Mouse (Mus musculus) T-helper 1 cell (primary cell): ENCODE results near the gene Errfi1.

Experiments used
- in situ Hi-C: fragments of 300-600 bp; cut with MboI, MseI; formaldehyde crosslinking; loops from one replicate; pipeline ENCODE4 v1.15.1; 2025; ENCODE audit warnings: high pct_unique_total_duplicates

The Errfi1 gene

GRCm38 (mm10) chr4:150910164-150910951 lies 56.6 kb downstream of the Errfi1 start:
- in situ Hi-C loops, result no loop called here

- in situ Hi-C loops, result no loop called here
Measured at GRCm38 (mm10) chr4:150913743-150914142, 60.0 kb downstream of the Errfi1 start.

DNA sequence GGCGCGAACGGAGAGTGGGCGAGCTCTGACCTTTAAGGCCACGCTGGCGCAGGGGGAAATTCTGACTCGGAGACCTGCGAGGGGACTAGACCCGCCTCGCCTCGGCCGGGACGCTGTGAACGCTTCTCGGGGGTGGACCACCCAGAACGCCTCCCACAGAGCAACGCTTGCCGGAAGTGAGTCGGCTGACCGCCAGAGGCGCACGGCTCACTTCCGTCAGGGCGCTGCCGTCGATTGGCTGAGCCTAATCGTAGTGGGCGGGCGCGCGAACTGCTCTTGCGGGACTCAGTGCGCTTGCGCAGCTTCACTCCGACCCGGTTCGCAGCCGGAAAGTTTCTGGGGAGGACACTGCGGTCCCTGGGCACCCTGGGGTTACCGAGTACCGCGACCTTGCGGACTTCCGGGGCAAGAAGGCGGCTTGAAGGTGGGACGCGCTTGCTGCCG lies 60.6 kb downstream of the Errfi1 start, which contains the start of the genes Park7 and Tnfrsf9:
TSS of gene Park7 (minus strand) at position 148 of the 444 bp plus-strand sequence.
TSS of gene Tnfrsf9 (plus strand) at position 273 of the 444 bp plus-strand sequence.
- in situ Hi-C loops, result no loop called here

DNA sequence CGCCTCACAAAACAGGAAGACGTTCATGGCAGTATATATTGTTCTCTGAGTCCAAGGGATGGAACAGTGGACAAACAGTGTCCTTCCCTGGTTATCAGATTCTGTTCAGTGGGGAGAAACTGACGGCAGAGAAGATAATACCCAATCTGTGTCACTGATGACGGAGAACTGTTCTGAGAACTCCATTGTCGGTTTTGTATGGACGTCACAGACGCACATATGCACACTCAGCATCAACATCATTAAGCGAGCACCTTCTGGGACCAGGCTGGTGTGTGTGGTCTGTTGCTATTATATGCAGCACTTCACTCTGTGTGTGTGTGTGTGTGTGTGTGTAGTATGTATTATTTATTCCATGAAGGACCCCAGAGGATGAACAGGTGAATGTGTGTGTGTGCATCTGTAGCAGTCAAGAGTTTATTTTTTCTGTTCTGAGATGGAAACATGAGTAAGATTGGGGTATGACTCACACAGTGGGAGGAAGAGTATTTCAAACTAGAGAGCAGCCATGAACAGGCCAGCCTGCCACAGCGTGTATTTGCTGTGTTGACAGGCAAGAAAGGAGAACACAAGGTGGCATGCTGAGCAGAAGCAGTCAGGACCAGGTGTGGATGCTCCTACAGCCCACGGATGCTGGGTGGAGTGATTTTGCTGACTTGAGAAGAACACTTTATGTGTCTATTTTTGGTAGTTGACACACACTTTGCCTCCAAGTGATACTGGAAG lies 61.6 kb downstream of the Errfi1 start:
- in situ Hi-C loops, result loop anchor here (5.0 kb wide), 1 partner anchor 947 kb away; the partner anchor contains the start of gene Camta1

- in situ Hi-C loops, result loop anchor here (5.0 kb wide), 1 partner anchor 945 kb away; the partner anchor contains the start of gene Camta1
Measured at GRCm38 (mm10) chr4:150917336-150918027, 63.8 kb downstream of the Errfi1 start.
